Mouse (Mus musculus) gastrocnemius, adult 2 months (tissue): Measurements from ENCODE around the gene Cbln1. TPM values are rescaled to one million over a fixed set of nuclear protein-coding genes. Genes with fewer than 3 reads are reported as not detected.

ENCODE experiments used
- DNase-seq: peaks from one replicate; pipeline ENCODE4 v3.0.0; 2022
- H3K27ac ChIP-seq: fragments of 200-600 bp; 2 replicates; pipeline ENCODE4 v1.8.1; 2022; ENCODE audit warnings: mild to moderate bottlenecking
- H3K4me3 ChIP-seq: fragments of 200-600 bp; 2 replicates; pipeline ENCODE4 v1.8.1; 2022; ENCODE audit warnings: mild to moderate bottlenecking, moderate library complexity
- CTCF ChIP-seq: fragments of 200-600 bp; IDR thresholded peaks from 2 replicates; pipeline ENCODE4 v1.8.1; 2022; ENCODE audit warnings: antibody characterized with exemption, mild to moderate bottlenecking, moderate library complexity
- intact Hi-C: fragments of 180-260 bp; cut with DNase I; formaldehyde crosslinking; loops from one replicate; pipeline ENCODE4 v1.15.1; 2025
- long read RNA-seq, 2 experiments: library from polyadenylated mRNA; stranded (forward); transcript quantifications; one replicate each; pipeline ENCODE4 v2.0.0; 2021
- total RNA-seq, 2 experiments: library from RNA; stranded (reverse); gene quantifications; 2 replicates each; pipeline ENCODE4 v1.2.3; 2021

Cbln1 gene
- total RNA-seq: not detected
- long read RNA-seq, experiment 1: 0 reads
- long read RNA-seq, experiment 2: 0 reads

DNA sequence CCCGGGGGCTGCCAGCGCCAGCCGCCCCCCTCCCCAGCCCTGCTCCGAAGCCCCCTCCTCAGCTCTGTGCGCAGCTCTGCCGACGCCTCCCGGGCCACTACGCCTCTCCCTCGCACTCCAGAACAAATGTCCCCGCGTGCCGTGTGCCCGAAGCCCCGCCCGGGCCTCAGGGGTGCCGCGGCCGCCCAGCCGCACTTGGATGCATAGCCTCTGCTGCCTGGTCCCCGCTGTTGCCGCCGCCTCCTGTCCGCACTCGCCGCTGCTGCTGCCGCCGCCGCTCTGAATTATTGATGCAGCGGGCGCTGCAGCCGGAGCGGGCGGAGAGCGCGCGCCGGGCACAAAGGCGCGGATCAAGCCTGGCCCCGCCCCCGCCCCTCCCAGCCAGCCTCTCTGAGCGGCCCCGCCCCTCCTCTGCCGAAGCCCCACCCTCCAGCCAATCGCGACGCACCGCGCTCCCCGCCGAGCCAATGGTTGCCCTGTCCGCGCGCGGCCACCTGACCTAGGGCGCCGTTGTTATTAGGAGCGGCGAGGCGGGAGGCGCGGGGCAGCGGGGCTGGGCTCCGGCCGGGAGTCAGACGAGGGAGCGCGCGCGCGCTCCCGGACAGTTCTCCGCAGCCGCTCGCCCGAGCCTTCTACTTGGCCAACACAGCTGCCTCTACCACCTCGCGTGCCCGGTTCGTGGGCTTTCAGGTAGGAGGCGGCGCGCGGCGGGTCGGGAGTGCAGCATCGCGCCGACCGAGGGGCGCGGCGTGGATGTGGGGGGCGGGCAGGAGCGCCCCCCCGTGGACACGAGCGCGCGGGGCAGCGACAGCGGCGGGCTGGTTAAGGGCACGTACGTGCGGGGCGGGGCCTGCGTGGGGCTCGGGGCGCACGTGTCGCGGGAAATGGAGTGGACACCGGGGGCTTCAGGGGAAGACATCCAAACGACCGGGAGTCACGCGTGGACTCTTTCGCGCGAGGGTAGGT, at the start of gene Cbln1:
TSS of gene Cbln1 (minus strand) at position 339 of the 966 bp plus-strand sequence.
- Histone ChIP-seq H3K4me3 (peak within 1 kb of the TSS; percentile 77), H3K27ac (no peak within 1 kb of the TSS)
- DNase-seq: peak; percentile 92
- peak; percentile 49 for TF ChIP-seq CTCF
- intact Hi-C loops: loop anchor here (10.0 kb wide), 1 partner anchor 538 kb away; no protein-coding TSS in a partner anchor

DNA sequence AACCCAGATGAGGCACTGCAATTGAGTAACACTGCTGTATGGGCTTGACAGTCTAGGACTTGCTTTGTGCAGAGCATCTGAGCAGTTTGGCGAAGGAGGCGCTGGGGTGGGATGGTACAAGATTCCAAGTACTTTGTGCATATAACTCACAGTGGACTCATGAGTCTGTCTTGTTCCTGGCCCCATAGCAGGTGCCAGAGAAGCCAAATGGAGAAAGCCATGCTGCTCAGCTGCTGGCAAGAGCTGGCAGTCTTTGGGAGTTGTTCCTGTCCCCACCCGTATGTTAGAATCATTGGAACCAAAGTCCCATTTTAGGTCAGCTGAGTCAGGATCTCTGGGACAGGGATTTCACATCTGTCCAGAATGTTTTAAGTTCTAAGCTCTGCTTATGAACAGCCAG, 44.7 kb upstream of the Cbln1 start:
- TF ChIP-seq CTCF: no peak
- no peak overlapping the region for H3K4me3 ChIP-seq
- intact Hi-C loops: no loop called here
- no peak for DNase-seq
- H3K27ac ChIP-seq: no peak overlapping the region

- no peak overlapping the region for H3K27ac ChIP-seq
- intact Hi-C loops: no loop called here
- H3K4me3 ChIP-seq: no peak overlapping the region
- no peak for TF ChIP-seq CTCF
- no peak for DNase-seq
Measured at GRCm38 (mm10) chr8:87513796-87514195, 41.4 kb upstream of the Cbln1 start.

DNA sequence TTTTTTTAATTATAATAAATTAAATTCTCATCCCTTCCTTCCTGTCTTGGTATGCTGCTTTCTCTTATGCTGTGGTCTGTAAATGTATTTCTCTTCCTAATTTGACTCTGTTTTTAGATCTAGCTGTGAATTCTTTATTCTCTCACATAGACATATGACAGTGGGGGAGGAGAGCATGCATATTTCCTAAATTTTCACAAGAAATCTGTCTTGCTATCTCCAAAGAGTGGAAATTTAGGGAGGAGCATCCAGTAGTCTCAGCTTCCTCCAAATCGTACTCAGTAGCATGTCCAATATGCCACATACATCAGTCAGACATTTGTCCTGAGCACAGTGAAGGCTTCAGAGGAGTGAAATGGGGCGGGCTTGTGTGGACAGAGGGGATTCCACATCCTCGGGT, 40.9 kb upstream of the Cbln1 start:
- DNase-seq: no peak
- intact Hi-C loops: no loop called here
- no peak for TF ChIP-seq CTCF
- no peak overlapping the region for H3K4me3 ChIP-seq
- no peak overlapping the region for H3K27ac ChIP-seq

- Histone ChIP-seq H3K4me3 (no peak overlapping the region), H3K27ac (no peak overlapping the region)
- TF ChIP-seq CTCF: no peak
- intact Hi-C loops: no loop called here
- no peak for DNase-seq
Measured at GRCm38 (mm10) chr8:87512636-87513035, 40.2 kb upstream of the Cbln1 start.

DNA sequence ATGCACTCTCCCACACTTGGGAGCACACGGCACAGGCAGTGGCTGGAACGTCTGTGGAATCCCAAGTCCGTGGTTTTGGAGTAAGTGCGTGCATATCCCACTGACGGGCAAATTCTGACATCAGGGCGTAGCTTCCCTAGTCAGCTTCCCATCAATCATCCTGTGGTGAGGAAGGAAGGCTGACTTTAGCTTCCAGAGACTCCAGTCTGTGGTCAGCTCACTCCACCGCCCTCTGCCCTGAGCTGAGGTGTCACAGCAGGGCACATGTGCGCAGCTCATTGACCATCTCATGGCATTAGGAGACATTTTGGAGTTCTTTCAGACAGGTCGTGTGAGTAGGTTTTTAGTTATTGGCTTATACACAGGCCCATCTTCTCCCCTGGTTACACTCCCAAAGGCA, 34.6 kb upstream of the Cbln1 start:
- no peak for TF ChIP-seq CTCF
- intact Hi-C loops: no loop called here
- no peak for DNase-seq
- no peak overlapping the region for H3K4me3 ChIP-seq
- H3K27ac ChIP-seq: no peak overlapping the region

GRCm38 (mm10) chr8:87504441-87504840, 32.0 kb upstream of the Cbln1 start:
- no peak overlapping the region for H3K4me3 ChIP-seq
- TF ChIP-seq CTCF: no peak
- no peak for DNase-seq
- H3K27ac ChIP-seq: no peak overlapping the region
- intact Hi-C loops: no loop called here

DNA sequence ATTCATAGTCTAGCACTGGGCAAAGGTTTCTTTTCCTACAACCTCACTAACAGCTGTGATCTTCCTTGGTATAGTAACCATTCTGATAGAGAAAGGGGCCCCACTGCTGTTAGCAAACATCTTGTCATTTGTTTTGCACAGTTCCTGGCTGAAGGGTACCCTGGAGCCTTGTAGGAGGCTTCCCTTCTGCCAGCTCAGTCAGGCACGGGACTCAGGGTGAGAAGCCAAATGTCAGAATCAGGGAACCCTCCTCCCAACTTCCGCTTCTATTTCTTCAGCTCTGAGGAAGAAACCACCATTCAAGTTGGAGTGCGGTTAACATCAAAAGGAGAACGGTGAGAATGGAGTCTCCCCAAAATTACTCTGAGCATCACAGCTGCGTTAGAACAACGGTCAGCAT, 30.3 kb upstream of the Cbln1 start:
- no peak for DNase-seq
- no peak for TF ChIP-seq CTCF

DNA sequence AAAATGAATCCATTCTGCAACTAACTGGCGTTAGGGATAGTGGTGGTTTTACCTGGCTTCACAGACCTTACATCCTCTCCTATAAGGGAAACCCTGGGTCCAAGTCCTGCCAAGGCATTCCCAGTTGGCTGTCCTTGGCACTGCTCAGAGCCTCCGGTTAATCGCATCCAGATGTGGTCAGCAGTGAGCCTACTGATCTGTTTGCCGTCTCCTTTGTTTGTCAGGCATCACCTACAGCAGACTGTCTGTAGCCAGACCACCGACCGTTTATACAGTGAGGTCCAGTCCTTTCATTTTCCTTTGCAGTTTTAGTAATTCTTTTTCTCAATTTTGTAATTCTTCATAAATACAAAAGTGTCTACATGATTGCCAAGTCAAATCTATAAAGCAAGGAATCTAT, 25.2 kb upstream of the Cbln1 start:
- TF ChIP-seq CTCF: no peak
- no peak for DNase-seq
- no peak overlapping the region for H3K27ac ChIP-seq
- intact Hi-C loops: no loop called here
- H3K4me3 ChIP-seq: no peak overlapping the region

More for the DNA sequence above, 30.3 kb upstream of the Cbln1 start:
- H3K27ac ChIP-seq: no peak overlapping the region
- no peak overlapping the region for H3K4me3 ChIP-seq
- intact Hi-C loops: no loop called here

DNA sequence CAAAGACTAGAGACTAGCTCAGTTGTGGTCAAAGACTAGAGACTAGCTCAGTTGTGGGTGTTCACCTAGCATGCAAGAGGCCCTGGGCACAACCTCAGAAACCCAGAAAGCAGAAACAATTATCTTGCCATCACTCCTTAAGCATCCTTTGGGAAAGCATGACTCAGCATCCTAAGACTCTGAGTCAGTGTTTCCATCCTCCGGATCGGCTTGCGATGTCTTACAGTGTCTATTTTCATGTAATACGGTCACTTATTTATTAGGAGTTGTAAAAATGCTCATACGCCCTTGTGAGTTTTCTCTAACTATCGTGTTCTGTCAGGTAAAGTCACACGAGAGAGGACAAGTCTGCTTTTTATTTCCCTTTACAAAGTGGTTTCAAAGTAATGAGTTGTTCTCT, 24.1 kb upstream of the Cbln1 start:
- no peak overlapping the region for H3K27ac ChIP-seq

GRCm38 (mm10) chr8:87494862-87495261, 22.5 kb upstream of the Cbln1 start:
- no peak for DNase-seq
- intact Hi-C loops: no loop called here
- H3K4me3 ChIP-seq: no peak overlapping the region
- no peak for TF ChIP-seq CTCF
- no peak overlapping the region for H3K27ac ChIP-seq

More for the DNA sequence above, 24.1 kb upstream of the Cbln1 start:
- no peak for TF ChIP-seq CTCF
- intact Hi-C loops: no loop called here
- DNase-seq: no peak
- no peak overlapping the region for H3K4me3 ChIP-seq

DNA sequence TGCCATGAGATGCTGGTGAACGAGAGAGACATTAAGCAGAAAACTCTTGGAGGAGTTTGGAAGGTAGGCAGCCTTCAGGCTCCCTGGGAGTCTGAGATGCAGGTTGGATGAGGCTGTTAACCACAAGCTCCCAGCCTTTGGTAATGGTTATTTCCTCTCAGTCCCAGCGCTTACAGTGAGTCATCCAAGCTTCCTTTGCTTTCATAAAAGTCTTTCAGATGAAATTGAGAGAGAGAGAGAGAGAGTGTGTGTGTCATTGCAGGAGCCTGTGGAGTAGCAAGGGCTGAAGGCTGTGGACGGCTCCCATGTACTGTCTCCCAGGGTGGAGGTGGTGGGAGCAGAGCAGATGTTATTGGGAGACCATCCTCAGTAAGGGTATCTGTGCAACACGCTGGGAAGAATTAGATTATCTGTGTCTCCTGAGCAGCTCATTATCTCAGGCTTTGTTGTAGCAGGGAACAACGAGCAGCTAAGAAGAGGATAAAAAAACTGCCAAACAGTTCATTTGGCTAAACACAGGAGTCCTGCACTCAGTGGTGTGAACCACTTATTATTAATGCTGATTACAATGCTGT, 17.5 kb upstream of the Cbln1 start:
- intact Hi-C loops: no loop called here
- Histone ChIP-seq H3K27ac (no peak overlapping the region), H3K4me3 (no peak overlapping the region)
- no peak for TF ChIP-seq CTCF
- no peak for DNase-seq

- intact Hi-C loops: no loop called here
- no peak for TF ChIP-seq CTCF
- Histone ChIP-seq H3K27ac (no peak overlapping the region), H3K4me3 (no peak overlapping the region)
- no peak for DNase-seq
Measured at GRCm38 (mm10) chr8:87481396-87481795, 9.0 kb upstream of the Cbln1 start.
